Mouse (Mus musculus): ENCODE measurements around the gene Slc48a1. TPM values are rescaled to one million over a fixed set of nuclear protein-coding genes. Genes with fewer than 3 reads are reported as not detected.
A peak's percentile ranks its signal among the peaks of the same experiment; 100 is the strongest.

Slc48a1 gene
- polyA plus RNA-seq, 1 experiment from 2014 or later: 258 TPM

DNA sequence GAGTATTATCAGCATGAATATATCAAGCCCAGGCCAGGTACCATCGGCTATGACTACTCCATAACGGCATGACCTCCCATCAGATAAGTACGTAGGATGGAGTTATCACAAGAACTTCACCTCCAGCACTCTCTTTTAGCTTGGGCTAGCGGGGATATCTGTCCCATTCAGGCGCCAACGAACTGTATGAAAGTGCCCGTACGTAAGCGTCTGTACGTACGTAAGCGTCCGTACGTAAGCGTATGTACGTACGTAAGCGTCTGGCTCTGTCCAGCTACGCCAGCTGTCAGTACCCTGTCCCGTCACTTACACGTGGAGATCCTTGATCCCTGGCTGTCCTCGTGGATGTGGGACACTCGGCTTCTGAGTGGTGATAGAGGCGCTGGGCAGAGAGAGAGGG lies 31.6 kb upstream of the Slc48a1 start:
- H3K27ac ChIP-seq: no peak overlapping the region
- no peaks in the 10 kb centered on the region; the same call in 1 of the 2 replicates for H3K36me3 ChIP-seq (ENCODE audit: inconsistent target)
- no peaks in the 10 kb centered on the region for H3K79me2 ChIP-seq (ENCODE audit: inconsistent target)
- no peak overlapping the region for H3K4me3 ChIP-seq (ENCODE audit: inconsistent target)
- 97% methylated on average over 24 of the region's 24 CpGs for WGBS (ENCODE audit: missing documents)

DNA sequence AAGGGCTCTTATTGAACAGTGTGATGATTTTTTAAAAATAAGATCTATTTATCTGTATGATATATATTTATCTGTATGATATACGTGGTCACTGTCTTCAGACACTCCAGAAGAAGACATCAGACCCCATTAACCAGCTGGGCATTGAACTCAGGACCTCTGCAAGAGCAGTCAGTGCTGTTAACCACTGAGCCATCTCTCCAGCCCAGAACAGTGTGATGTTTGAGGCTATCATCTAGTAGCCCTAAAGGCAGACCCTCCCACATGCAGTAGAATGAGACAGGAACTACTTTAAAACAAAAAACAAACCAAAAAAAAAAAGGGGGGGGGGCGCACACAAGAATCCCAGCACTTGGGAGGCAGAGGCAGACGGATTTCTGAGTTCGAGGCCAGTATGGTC lies 30.8 kb upstream of the Slc48a1 start:
- no peak overlapping the region for H3K27ac ChIP-seq
- H3K79me2 ChIP-seq (ENCODE audit: inconsistent target): no peaks in the 10 kb centered on the region
- H3K4me3 ChIP-seq (ENCODE audit: inconsistent target): no peak overlapping the region
- no peaks in the 10 kb centered on the region; the same call in 1 of the 2 replicates for H3K36me3 ChIP-seq (ENCODE audit: inconsistent target)
- 89% methylated on average over 4 of the region's 4 CpGs for WGBS (ENCODE audit: missing documents)

DNA sequence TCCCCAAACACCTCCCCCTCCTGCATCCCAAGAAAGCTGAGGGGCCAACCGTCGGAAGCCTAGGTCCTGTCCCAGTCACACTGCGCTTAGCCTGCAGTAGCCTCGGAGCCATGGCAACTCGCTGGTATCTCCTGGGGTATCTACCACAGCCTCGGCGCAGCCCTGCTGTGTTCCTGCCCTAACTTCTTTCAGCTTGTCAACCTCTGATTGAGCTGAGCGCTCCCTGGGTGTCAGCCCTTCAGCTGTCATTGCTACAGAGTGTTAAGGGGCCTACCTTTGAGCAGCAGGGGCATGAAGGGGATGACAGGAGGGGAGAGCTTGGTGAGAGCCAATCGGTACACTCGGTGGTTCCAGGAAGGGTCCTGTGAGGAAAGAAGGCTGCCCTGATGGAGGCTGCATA lies 30.0 kb upstream of the Slc48a1 start:
- WGBS (ENCODE audit: missing documents): 74% methylated on average over 10 of the region's 10 CpGs
- Histone ChIP-seq H3K36me3 (ENCODE audit: inconsistent target) (no peaks in the 10 kb centered on the region; the same call in 1 of the 2 replicates), H3K79me2 (ENCODE audit: inconsistent target) (no peaks in the 10 kb centered on the region), H3K4me3 (ENCODE audit: inconsistent target) (no peak overlapping the region), H3K27ac (no peak overlapping the region)

DNA sequence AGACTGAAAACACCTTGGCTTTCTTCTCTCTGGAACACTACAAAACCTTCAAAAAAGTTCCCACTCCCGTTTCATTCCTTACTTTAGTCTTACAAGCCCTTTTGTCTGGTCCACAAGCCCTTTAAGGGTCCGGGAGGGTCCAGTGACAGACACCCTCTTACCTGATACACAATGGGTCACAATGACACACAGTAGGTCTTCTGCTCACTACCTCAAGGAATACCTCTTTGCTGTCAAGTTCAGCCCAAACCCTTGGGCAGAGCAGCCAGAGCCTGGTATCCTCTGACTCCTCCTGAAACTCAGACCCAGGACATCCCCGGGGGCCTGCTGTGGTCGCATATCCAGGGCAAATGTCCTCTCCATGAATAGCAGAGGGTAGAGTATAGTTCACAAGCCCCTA lies 29.4 kb upstream of the Slc48a1 start:
- H3K79me2 ChIP-seq (ENCODE audit: inconsistent target): no peaks in the 10 kb centered on the region
- no peaks in the 10 kb centered on the region; the same call in 1 of the 2 replicates for H3K36me3 ChIP-seq (ENCODE audit: inconsistent target)
- WGBS (ENCODE audit: missing documents): 92% methylated on average over 4 of the region's 4 CpGs
- no peak overlapping the region for H3K27ac ChIP-seq
- no peak overlapping the region for H3K4me3 ChIP-seq (ENCODE audit: inconsistent target)

DNA sequence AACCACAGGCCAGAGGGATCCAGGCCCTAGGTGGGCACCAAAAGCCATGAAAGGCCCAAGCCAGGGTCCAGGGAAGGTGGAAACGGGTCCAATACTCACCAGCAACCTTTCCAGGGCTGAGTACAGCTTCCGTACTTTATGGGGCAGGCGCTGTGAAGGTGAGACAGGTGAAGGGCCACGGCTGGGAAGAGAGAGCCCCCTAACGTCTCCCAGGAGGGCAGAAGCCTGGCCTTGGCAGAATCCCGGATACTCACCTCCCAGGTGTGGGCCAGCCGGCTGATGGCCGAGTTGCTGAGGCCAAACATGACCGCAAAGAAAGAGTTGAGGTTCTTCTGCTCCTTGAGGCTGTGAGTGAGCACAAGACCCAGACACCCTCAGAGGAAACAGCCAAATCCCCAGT lies 28.9 kb upstream of the Slc48a1 start:
- Histone ChIP-seq H3K79me2 (ENCODE audit: inconsistent target) (no peaks in the 10 kb centered on the region), H3K4me3 (ENCODE audit: inconsistent target) (no peak overlapping the region), H3K27ac (no peak overlapping the region), H3K36me3 (ENCODE audit: inconsistent target) (no peaks in the 10 kb centered on the region; the same call in 1 of the 2 replicates)
- 78% methylated on average over 9 of the region's 9 CpGs for WGBS (ENCODE audit: missing documents)

DNA sequence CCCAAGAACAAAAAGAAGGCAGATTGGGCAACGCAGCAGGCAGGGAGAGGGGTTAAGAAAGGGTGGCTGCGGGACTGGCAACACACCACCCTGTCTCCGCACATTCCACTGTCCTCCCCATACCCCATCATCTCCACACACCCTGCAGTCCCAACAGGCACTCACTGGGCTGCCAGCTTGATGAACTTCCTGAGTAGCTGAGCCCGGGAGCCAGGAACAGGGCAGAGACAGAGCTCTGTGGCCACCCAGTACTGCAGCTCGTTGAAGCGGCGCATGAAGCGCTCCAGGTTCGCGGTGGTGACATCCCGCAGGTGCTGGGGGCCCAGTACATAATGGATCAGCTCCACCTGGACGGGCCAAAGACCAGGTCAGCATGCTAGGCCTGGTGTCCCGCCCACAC lies 28.5 kb upstream of the Slc48a1 start:
- Histone ChIP-seq H3K4me3 (ENCODE audit: inconsistent target) (no peak overlapping the region), H3K27ac (no peak overlapping the region), H3K36me3 (ENCODE audit: inconsistent target) (no peaks in the 10 kb centered on the region; the same call in 1 of the 2 replicates), H3K79me2 (ENCODE audit: inconsistent target) (no peaks in the 10 kb centered on the region)
- 71% methylated on average over 13 of the region's 13 CpGs for WGBS (ENCODE audit: missing documents)

DNA sequence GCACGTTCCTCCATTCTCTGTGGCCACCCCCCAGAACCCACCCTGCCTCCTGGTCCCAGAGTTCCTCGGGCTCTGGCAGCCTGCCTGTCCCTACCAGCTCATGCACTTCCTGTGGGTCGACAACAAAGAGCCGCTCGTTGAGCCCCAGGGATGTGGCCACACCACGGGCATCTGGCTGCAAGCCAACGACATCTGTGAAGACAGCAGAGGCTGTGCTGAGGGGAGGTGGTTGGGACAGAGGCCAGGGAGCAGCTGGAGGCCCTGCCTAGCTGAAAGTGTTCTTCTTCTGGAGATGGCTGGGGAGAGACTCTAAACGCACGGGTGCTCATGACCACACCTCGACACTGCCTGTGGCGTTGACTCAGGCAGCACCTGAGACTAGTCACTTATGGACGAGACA lies 27.6 kb upstream of the Slc48a1 start:
- WGBS (ENCODE audit: missing documents): 20% methylated on average over 12 of the region's 12 CpGs
- no peak overlapping the region for H3K4me3 ChIP-seq (ENCODE audit: inconsistent target)
- H3K36me3 ChIP-seq (ENCODE audit: inconsistent target): no peaks in the 10 kb centered on the region; the same call in 1 of the 2 replicates
- H3K27ac ChIP-seq: no peak overlapping the region
- H3K79me2 ChIP-seq (ENCODE audit: inconsistent target): no peaks in the 10 kb centered on the region

DNA sequence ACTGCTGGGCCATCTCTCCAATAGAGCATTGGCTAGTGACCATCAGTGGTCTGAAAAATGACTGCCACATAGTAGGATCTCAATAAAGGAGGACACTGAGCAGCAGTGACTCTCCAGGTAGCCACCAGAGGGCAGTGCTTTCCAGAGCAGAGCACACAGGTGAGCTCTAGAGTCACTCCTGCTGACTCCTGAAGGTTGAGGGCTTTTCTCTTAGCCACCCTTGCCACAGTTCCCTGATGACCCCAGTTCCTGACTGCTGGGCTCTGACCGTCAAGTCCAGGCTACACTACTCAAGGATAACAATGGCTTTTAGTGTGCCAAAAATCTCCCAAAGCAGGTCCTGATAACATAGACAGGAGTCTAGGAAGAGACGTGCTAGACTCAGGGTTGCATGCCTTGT lies 26.6 kb upstream of the Slc48a1 start:
- no peaks in the 10 kb centered on the region for H3K79me2 ChIP-seq (ENCODE audit: inconsistent target)
- H3K27ac ChIP-seq: no peak overlapping the region
- 97% methylated on average over 2 of the region's 2 CpGs for WGBS (ENCODE audit: missing documents)
- no peak overlapping the region for H3K4me3 ChIP-seq (ENCODE audit: inconsistent target)
- no peaks in the 10 kb centered on the region; the same call in 1 of the 2 replicates for H3K36me3 ChIP-seq (ENCODE audit: inconsistent target)

DNA sequence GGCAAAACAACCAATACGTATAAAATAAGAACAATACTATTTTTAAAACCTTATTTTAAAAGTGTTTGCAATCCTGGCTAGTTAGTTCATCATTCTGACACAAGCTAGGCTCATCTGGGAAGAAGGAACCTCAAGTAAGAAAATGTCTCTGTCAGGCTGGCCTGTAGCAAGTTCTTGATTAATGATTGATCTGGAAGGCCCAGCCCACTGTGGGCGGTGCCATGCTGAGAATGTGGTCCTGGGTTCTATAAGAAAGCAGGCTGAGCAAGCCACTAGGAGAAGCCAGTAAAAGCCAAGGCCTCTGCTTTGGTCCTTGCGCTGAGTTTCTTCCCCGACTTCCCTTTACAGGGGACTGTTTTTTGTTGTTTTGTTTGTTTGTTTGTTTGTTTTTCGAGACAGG lies 25.8 kb upstream of the Slc48a1 start:
- Histone ChIP-seq H3K79me2 (ENCODE audit: inconsistent target) (no peaks in the 10 kb centered on the region), H3K27ac (no peak overlapping the region), H3K4me3 (ENCODE audit: inconsistent target) (no peak overlapping the region), H3K36me3 (ENCODE audit: inconsistent target) (no peaks in the 10 kb centered on the region; the same call in 1 of the 2 replicates)
- WGBS (ENCODE audit: missing documents): 94% methylated on average over 5 of the region's 5 CpGs

DNA sequence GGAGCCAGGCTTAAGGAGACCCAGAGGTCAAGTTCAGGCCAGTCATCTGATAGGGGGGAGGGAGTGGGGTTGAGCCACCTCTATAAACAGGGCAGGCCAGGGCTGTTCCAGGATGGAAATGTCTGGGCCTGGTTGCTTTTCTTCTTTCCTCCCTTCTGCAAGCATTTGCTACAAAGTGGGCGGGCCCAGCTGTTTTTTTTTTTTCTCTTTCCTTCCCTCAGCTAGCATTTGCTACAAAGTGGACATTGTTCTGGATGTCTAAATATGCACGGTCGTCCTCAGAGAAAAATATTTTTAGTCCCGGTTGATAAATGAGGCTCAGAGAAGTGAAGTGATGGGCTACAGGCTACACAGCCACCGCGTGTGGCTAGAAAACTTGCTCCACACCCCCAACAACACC lies 23.8 kb upstream of the Slc48a1 start:
- Histone ChIP-seq H3K27ac (no peak overlapping the region), H3K79me2 (ENCODE audit: inconsistent target) (no peaks in the 10 kb centered on the region), H3K36me3 (ENCODE audit: inconsistent target) (no peaks in the 10 kb centered on the region; the same call in 1 of the 2 replicates), H3K4me3 (ENCODE audit: inconsistent target) (no peak overlapping the region)
- 78% methylated on average over 2 of the region's 6 CpGs for WGBS (ENCODE audit: missing documents)

DNA sequence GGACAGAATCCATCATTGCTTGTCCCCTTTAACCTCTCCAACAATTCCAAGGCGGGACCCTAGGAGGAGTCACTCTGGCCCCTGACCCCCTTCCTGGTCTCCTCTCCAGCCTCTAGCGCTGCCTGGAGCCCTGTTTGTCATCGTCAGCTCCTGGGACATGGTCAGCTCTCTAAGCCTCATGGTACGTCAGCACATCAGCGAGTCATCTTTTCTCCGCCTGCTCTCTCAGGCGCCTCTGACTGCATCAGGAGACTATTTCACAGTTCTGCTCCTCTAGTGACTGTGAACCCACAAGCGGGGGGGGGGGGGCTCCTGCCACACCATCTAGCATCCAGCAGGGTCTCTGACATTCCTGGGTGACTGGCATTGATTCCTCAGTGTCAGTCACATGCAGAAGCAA lies 23.0 kb upstream of the Slc48a1 start:
- WGBS (ENCODE audit: missing documents): 75% methylated on average over 8 of the region's 8 CpGs
- Histone ChIP-seq H3K36me3 (ENCODE audit: inconsistent target) (no peaks in the 10 kb centered on the region), H3K79me2 (ENCODE audit: inconsistent target) (no peaks in the 10 kb centered on the region)

DNA sequence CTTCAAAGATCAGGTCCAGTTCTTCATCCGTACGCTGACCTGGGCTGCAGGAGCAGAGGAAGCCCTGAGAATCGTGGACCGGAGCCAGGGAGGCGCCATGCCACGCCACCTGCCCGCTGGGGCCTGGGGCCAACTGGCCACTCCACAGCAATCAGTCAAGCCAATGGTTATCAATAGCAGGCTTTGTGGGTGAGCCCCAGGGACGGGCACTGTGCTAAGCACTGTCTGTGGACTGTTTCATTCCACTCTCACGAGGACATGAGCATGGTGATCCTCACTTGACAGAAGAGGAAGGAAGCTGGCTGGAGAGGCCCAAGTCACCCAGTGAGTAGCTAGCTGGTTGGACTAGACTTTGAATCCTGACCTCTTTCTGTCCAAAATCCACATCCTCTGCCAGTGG lies 18.3 kb upstream of the Slc48a1 start:
- Histone ChIP-seq H3K27ac (peak overlapping the region; percentile 32), H3K36me3 (ENCODE audit: inconsistent target) (no peaks in the 10 kb centered on the region), H3K79me2 (ENCODE audit: inconsistent target) (no peaks in the 10 kb centered on the region), H3K4me3 (ENCODE audit: inconsistent target) (no peak overlapping the region)
- WGBS (ENCODE audit: missing documents): 78% methylated on average over 9 of the region's 9 CpGs

More for the DNA sequence above, 23.0 kb upstream of the Slc48a1 start:
- no peak overlapping the region for H3K27ac ChIP-seq
- H3K4me3 ChIP-seq (ENCODE audit: inconsistent target): no peak overlapping the region

DNA sequence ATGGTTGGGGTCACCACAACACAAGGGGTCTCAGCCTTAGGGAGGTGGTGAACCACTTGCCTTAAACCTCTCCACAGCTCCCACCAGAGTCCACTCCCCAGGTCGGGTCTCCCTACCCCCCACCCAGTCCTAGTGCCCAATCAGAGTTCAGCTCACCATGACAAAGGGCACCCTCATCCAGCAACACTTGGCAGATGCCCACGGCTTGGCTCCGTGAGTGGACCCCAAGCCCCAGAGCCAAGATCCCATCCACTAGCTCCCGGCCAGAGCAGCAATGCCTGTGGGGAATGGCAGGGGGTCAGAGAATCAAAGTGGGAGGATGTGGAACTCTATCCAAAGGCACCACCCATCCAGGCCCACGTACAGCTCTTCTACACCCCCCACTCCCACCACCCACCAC lies 17.4 kb upstream of the Slc48a1 start:
- Histone ChIP-seq H3K4me3 (ENCODE audit: inconsistent target) (no peak overlapping the region), H3K79me2 (ENCODE audit: inconsistent target) (no peaks in the 10 kb centered on the region), H3K36me3 (ENCODE audit: inconsistent target) (no peaks in the 10 kb centered on the region), H3K27ac (no peak overlapping the region)
- WGBS (ENCODE audit: missing documents): 92% methylated on average over 5 of the region's 5 CpGs

DNA sequence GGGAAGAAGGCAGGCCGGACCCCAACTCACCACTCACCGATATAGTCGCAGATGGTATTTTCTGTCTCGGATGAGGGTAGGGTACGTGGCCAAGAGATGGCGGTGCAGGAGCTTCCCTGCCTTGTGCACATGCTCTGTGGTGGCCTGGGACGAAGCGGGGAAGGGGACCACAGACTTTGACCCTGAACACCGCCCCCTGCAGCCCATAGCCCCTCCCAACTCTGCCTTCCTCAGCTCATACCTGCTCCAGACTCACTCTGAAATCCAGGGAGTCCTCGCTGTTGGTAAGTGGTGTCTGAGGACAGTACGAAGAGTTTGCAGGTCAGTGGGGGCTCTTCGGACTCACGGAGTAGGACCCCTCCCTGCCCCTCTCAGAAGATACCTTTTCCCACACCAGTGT lies 16.9 kb upstream of the Slc48a1 start:
- Histone ChIP-seq H3K4me3 (ENCODE audit: inconsistent target) (no peak overlapping the region), H3K27ac (no peak overlapping the region), H3K36me3 (ENCODE audit: inconsistent target) (no peaks in the 10 kb centered on the region), H3K79me2 (ENCODE audit: inconsistent target) (no peaks in the 10 kb centered on the region)
- WGBS (ENCODE audit: missing documents): 95% methylated on average over 13 of the region's 13 CpGs

DNA sequence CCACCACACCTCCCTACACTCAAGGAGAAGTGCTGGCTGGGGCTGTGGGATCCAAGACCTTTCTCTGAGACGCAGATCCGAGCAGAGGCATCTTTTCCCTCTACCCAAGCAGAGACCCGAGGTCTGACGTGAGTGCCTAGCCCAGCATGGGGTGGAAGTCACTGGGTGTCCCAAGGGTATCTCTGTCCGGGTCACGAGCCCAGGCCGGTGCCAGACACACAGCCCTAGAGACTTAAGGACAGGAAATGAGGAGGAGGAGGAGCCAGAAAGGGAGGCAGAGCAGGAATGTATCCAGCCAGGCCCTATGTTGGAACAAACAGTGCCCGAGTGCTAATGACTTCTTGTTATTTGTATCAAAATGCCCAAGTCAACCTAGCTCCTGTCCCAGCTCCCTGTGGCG lies 15.6 kb upstream of the Slc48a1 start:
- Histone ChIP-seq H3K36me3 (ENCODE audit: inconsistent target) (no peaks in the 10 kb centered on the region), H3K79me2 (ENCODE audit: inconsistent target) (no peaks in the 10 kb centered on the region), H3K4me3 (ENCODE audit: inconsistent target) (no peak overlapping the region), H3K27ac (no peak overlapping the region)
- WGBS (ENCODE audit: missing documents): 88% methylated on average over 9 of the region's 9 CpGs

Data from macrophage (primary cell).